ENCODE assay signal across 1 mouse cellular context in the genomic region with DNA sequence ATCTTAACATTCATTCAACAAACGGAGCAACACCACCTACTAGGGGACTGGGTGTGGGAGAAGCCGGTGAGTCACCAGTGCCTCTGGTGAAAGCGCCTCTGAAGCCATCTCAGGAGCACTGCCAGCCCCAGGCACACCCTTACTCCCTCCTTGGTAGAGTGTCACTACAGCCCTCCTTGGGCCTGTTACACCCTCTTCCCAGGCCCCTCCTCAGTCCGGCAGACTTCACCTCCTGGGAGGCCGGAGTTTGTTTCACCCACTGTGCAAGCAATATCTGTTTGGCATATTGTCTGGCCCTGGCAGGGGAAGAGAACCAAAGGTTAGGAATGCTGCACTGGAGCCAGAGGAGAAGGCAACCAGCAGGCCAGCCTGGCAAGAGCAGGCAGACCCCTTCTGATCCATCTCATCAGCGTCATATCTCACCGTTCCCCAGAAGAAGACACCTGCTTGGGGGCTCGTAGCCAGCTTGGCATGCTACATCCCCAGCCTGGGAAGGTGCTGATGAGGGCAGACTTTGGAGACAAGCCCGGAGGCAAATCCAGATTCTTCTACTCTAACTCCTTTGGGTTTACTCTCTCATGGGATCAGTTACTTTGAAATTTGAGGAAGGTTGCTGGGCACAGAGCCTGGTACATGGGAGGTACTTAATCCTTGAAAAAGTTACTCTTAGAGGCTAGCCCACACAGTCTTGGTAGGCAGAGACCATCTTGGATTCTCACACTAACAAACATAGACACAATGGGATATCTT.
TF ChIP-seq lines count a peak whose summit lies in the region.

No protein-coding gene starts in this region.

TF ChIP-seq in CH12.LX, 34 proteins besides CTCF, POLR2A, EP300 and RAD21:
- no peak for TF ChIP-seq RCOR1 (conservative IDR thresholded peaks at IDR 0.05; ENCODE audit: low read depth, low read length)
